Mouse (Mus musculus): ENCODE data around the gene Naa16. TPM values are rescaled to one million over a fixed set of nuclear protein-coding genes. Genes with fewer than 3 reads are reported as not detected.
A peak's percentile ranks its signal among the peaks of the same experiment; 100 is the strongest.

Naa16 gene
- total and polyA plus RNA-seq, 2 experiments = 2.0 to 3.9 TPM

GRCm38 (mm10) chr14:79393289-79393688 is 2.7 kb upstream of the Naa16 start:
- 61% methylated on average over 1 of the region's 1 CpGs for WGBS
- no peak for DNase-seq (ENCODE audit: extremely low read depth, low read depth, low spot score)
- H3K4me3 ChIP-seq (ENCODE audit: insufficient read depth, low read depth, low read length) = no peak overlapping the region
- no peak overlapping the region for H3K9ac ChIP-seq (ENCODE audit: low read depth, low read length)
- peaks cover 1% of the 10 kb centered on the region; the same call in 1 of the 2 replicates for H3K36me3 ChIP-seq (ENCODE audit: control insufficient read depth, insufficient read depth, low read length)
- H3K4me1 ChIP-seq (ENCODE audit: control insufficient read depth, insufficient read depth, low read length) = peaks cover 6% of the 10 kb centered on the region; the same call in 1 of the 2 replicates
- no peaks in the 10 kb centered on the region; the same call in 1 of the 2 replicates for H3K79me2 ChIP-seq (ENCODE audit: control insufficient read depth, insufficient read depth, low read length)
- H3K27me3 ChIP-seq (ENCODE audit: control insufficient read depth, insufficient read depth, low read length) = no peaks in the 10 kb centered on the region
- TF ChIP-seq CTCF (IDR thresholded peaks at IDR 0.05; ENCODE audit: low read depth, low read length) = no peak
- no peak for TF ChIP-seq POLR2A (IDR thresholded peaks at IDR 0.05; ENCODE audit: extremely low read depth, insufficient read depth, low read length)
- no peak overlapping the region for H3K27ac ChIP-seq (replicated peaks; ENCODE audit: insufficient read depth, low read depth, low read length)

- Histone ChIP-seq H3K79me2 (ENCODE audit: control insufficient read depth, insufficient read depth, low read length) (peaks cover 7% of the 10 kb centered on the region; the same call in 1 of the 2 replicates), H3K4me1 (ENCODE audit: control insufficient read depth, insufficient read depth, low read length) (peaks cover 6% of the 10 kb centered on the region; the same call in 1 of the 2 replicates), H3K4me3 (ENCODE audit: insufficient read depth, low read depth, low read length) (peak overlapping the region; percentile 99), H3K27ac (replicated peaks; ENCODE audit: insufficient read depth, low read depth, low read length) (peak overlapping the region; percentile 89), H3K27me3 (ENCODE audit: control insufficient read depth, insufficient read depth, low read length) (no peaks in the 10 kb centered on the region), H3K9ac (ENCODE audit: low read depth, low read length) (peak overlapping the region; percentile 99), H3K36me3 (ENCODE audit: control insufficient read depth, insufficient read depth, low read length) (peaks cover 11% of the 10 kb centered on the region)
- WGBS = 2% methylated on average over 16 of the region's 16 CpGs
- no peak for TF ChIP-seq POLR2A (IDR thresholded peaks at IDR 0.05; ENCODE audit: extremely low read depth, insufficient read depth, low read length)
- TF ChIP-seq CTCF (IDR thresholded peaks at IDR 0.05; ENCODE audit: low read depth, low read length) = no peak
- DNase-seq (ENCODE audit: extremely low read depth, low read depth, low spot score) = peak; percentile 72
Measured at GRCm38 (mm10) chr14:79389438-79390264, 927 bp downstream of the Naa16 start.

- H3K36me3 ChIP-seq (ENCODE audit: control insufficient read depth, insufficient read depth, low read length) = peaks cover 17% of the 10 kb centered on the region
- H3K4me3 ChIP-seq (ENCODE audit: insufficient read depth, low read depth, low read length) = no peak overlapping the region
- no peak overlapping the region for H3K9ac ChIP-seq (ENCODE audit: low read depth, low read length)
- TF ChIP-seq CTCF (IDR thresholded peaks at IDR 0.05; ENCODE audit: low read depth, low read length) = no peak
- H3K4me1 ChIP-seq (ENCODE audit: control insufficient read depth, insufficient read depth, low read length) = peaks cover 6% of the 10 kb centered on the region; the same call in 1 of the 2 replicates
- no peak for DNase-seq (ENCODE audit: extremely low read depth, low read depth, low spot score)
- peaks cover 7% of the 10 kb centered on the region; the same call in 1 of the 2 replicates for H3K79me2 ChIP-seq (ENCODE audit: control insufficient read depth, insufficient read depth, low read length)
- WGBS = 96% methylated on average over 3 of the region's 3 CpGs
- no peaks in the 10 kb centered on the region for H3K27me3 ChIP-seq (ENCODE audit: control insufficient read depth, insufficient read depth, low read length)
- H3K27ac ChIP-seq (replicated peaks; ENCODE audit: insufficient read depth, low read depth, low read length) = no peak overlapping the region
Measured at GRCm38 (mm10) chr14:79388304-79388703, 2.3 kb downstream of the Naa16 start.

GRCm38 (mm10) chr14:79383120-79383519 is 7.5 kb downstream of the Naa16 start:
- H3K27me3 ChIP-seq (ENCODE audit: control insufficient read depth, insufficient read depth, low read length) = no peaks in the 10 kb centered on the region
- 94% methylated on average over 7 of the region's 7 CpGs for WGBS
- no peaks in the 10 kb centered on the region for H3K4me1 ChIP-seq (ENCODE audit: control insufficient read depth, insufficient read depth, low read length)
- H3K4me3 ChIP-seq (ENCODE audit: insufficient read depth, low read depth, low read length) = no peak overlapping the region
- H3K27ac ChIP-seq (replicated peaks; ENCODE audit: insufficient read depth, low read depth, low read length) = no peak overlapping the region
- H3K36me3 ChIP-seq (ENCODE audit: control insufficient read depth, insufficient read depth, low read length) = peaks cover 37% of the 10 kb centered on the region
- no peak for DNase-seq (ENCODE audit: extremely low read depth, low read depth, low spot score)
- no peak overlapping the region for H3K9ac ChIP-seq (ENCODE audit: low read depth, low read length)
- TF ChIP-seq CTCF (IDR thresholded peaks at IDR 0.05; ENCODE audit: low read depth, low read length) = no peak
- no peak for TF ChIP-seq POLR2A (IDR thresholded peaks at IDR 0.05; ENCODE audit: extremely low read depth, insufficient read depth, low read length)
- H3K79me2 ChIP-seq (ENCODE audit: control insufficient read depth, insufficient read depth, low read length) = peaks cover 20% of the 10 kb centered on the region; the same call in 1 of the 2 replicates

GRCm38 (mm10) chr14:79377041-79377440 is 13.5 kb downstream of the Naa16 start:
- H3K9ac ChIP-seq (ENCODE audit: low read depth, low read length) = no peak overlapping the region
- no peaks in the 10 kb centered on the region for H3K4me1 ChIP-seq (ENCODE audit: control insufficient read depth, insufficient read depth, low read length)
- peaks cover 32% of the 10 kb centered on the region for H3K36me3 ChIP-seq (ENCODE audit: control insufficient read depth, insufficient read depth, low read length)
- TF ChIP-seq CTCF (IDR thresholded peaks at IDR 0.05; ENCODE audit: low read depth, low read length) (no peak), POLR2A (IDR thresholded peaks at IDR 0.05; ENCODE audit: extremely low read depth, insufficient read depth, low read length) (no peak)
- H3K4me3 ChIP-seq (ENCODE audit: insufficient read depth, low read depth, low read length) = no peak overlapping the region
- no peak for DNase-seq (ENCODE audit: extremely low read depth, low read depth, low spot score)
- H3K27me3 ChIP-seq (ENCODE audit: control insufficient read depth, insufficient read depth, low read length) = no peaks in the 10 kb centered on the region
- H3K27ac ChIP-seq (replicated peaks; ENCODE audit: insufficient read depth, low read depth, low read length) = no peak overlapping the region
- H3K79me2 ChIP-seq (ENCODE audit: control insufficient read depth, insufficient read depth, low read length) = peaks cover 11% of the 10 kb centered on the region; the same call in 1 of the 2 replicates

GRCm38 (mm10) chr14:79358055-79358454 is 32.5 kb downstream of the Naa16 start:
- Histone ChIP-seq H3K27ac (replicated peaks; ENCODE audit: insufficient read depth, low read depth, low read length) (no peak overlapping the region), H3K4me3 (ENCODE audit: insufficient read depth, low read depth, low read length) (no peak overlapping the region), H3K36me3 (ENCODE audit: control insufficient read depth, insufficient read depth, low read length) (peaks cover 48% of the 10 kb centered on the region), H3K9ac (ENCODE audit: low read depth, low read length) (no peak overlapping the region), H3K27me3 (ENCODE audit: control insufficient read depth, insufficient read depth, low read length) (no peaks in the 10 kb centered on the region), H3K79me2 (ENCODE audit: control insufficient read depth, insufficient read depth, low read length) (no peaks in the 10 kb centered on the region), H3K4me1 (ENCODE audit: control insufficient read depth, insufficient read depth, low read length) (no peaks in the 10 kb centered on the region)
- WGBS = 80% methylated on average over 2 of the region's 2 CpGs
- no peak for DNase-seq (ENCODE audit: extremely low read depth, low read depth, low spot score)
- TF ChIP-seq CTCF (IDR thresholded peaks at IDR 0.05; ENCODE audit: low read depth, low read length) = no peak
- TF ChIP-seq POLR2A (IDR thresholded peaks at IDR 0.05; ENCODE audit: extremely low read depth, insufficient read depth, low read length) = no peak

Data from liver, adult 2 months (tissue).